8 mouse cellular contexts compared by ENCODE assay signal in genomic region chr5:35595706-35596105, GRCm38 (mm10). TPM values are rescaled to one million over a fixed set of nuclear protein-coding genes. Genes with fewer than 3 reads are reported as not detected.
DNase-seq lines count a peak whose midpoint lies in the region; ATAC-seq and TF ChIP-seq lines count a peak whose summit lies in the region.

No protein-coding gene starts in this region.

- H3K27me3 ChIP-seq in kidney, embryonic 15.5 days, result no peaks in the 10 kb centered on the region
- H3K27me3 ChIP-seq in liver, adult 2 months (ENCODE audit: control insufficient read depth, insufficient read depth, low read length), result no peaks in the 10 kb centered on the region
- H3K27me3 ChIP-seq in neural tube, embryonic 14.5 days (ENCODE audit: control insufficient read depth, insufficient read depth, low read length), result no peaks in the 10 kb centered on the region
- no peaks in the 10 kb centered on the region for H3K27me3 ChIP-seq in stomach, postnatal 0 days (ENCODE audit: control insufficient read depth, insufficient read depth, low read length)

- no peak overlapping the region for H3K4me3 ChIP-seq in kidney, embryonic 15.5 days (replicated peaks)
- no peak overlapping the region for H3K4me3 ChIP-seq in gastrocnemius, adult 2 months
- no peak overlapping the region for H3K4me3 ChIP-seq in liver, adult 2 months (ENCODE audit: insufficient read depth, low read depth, low read length)
- H3K4me3 ChIP-seq in neural tube, embryonic 14.5 days (ENCODE audit: low read depth, low read length), result no peak overlapping the region
- no peak overlapping the region for H3K4me3 ChIP-seq in stomach, postnatal 0 days (ENCODE audit: low read depth, low read length)

- no peaks in the 10 kb centered on the region for H3K9me3 ChIP-seq in kidney, embryonic 15.5 days (replicated peaks)
- no peaks in the 10 kb centered on the region for H3K9me3 ChIP-seq in neural tube, embryonic 14.5 days (ENCODE audit: control insufficient read depth, low read length)
- H3K9me3 ChIP-seq in stomach, postnatal 0 days (ENCODE audit: control insufficient read depth, low read length), result no peaks in the 10 kb centered on the region

- no peak overlapping the region for H3K4me2 ChIP-seq in kidney, embryonic 15.5 days
- H3K4me2 ChIP-seq in neural tube, embryonic 14.5 days (ENCODE audit: low read depth, low read length), result no peak overlapping the region
- H3K4me2 ChIP-seq in stomach, postnatal 0 days (replicated peaks; ENCODE audit: low read depth), result no peak overlapping the region

- H3K27ac ChIP-seq in kidney, embryonic 15.5 days, result no peak overlapping the region
- no peak overlapping the region for H3K27ac ChIP-seq in gastrocnemius, adult 2 months
- H3K27ac ChIP-seq in liver, adult 2 months (replicated peaks; ENCODE audit: insufficient read depth, low read depth, low read length), result no peak overlapping the region
- no peak overlapping the region for H3K27ac ChIP-seq in neural tube, embryonic 14.5 days (ENCODE audit: low read depth, low read length)
- H3K27ac ChIP-seq in stomach, postnatal 0 days (replicated peaks), result peak overlapping the region; percentile 49

- DNase-seq in kidney, adult 18-20 months, result peak; percentile 83
- peak; percentile 59 for DNase-seq in cerebellum, adult 9-10 months
- DNase-seq in gastrocnemius, adult 2 months, result peak; percentile 83
- peak; percentile 56 to 82 for DNase-seq in kidney, adult 8-10 months
- DNase-seq in liver, adult 2 months (ENCODE audit: extremely low read depth, low read depth, low spot score), result peak; percentile 39
- peak; percentile 86 for DNase-seq in stomach, postnatal 0 days (ENCODE audit: low spot score)

- no peak for ATAC-seq in kidney, embryonic 15.5 days (replicated peaks; ENCODE audit: low FRiP score)
- ATAC-seq in neural tube, embryonic 14.5 days (ENCODE audit: low read depth), result 0 out of 2 replicates have a peak, but pooled peaks have one; percentile 49
- peak; percentile 63 for ATAC-seq in stomach, postnatal 0 days (ENCODE audit: low FRiP score, low TSS enrichment)

- peaks cover 59% of the 10 kb centered on the region for H3K36me3 ChIP-seq in kidney, embryonic 15.5 days
- H3K36me3 ChIP-seq in liver, adult 2 months (ENCODE audit: control insufficient read depth, insufficient read depth, low read length), result peaks cover 11% of the 10 kb centered on the region; the same call in 1 of the 2 replicates
- H3K36me3 ChIP-seq in neural tube, embryonic 14.5 days (ENCODE audit: control insufficient read depth, insufficient read depth, low read length), result peaks cover 55% of the 10 kb centered on the region
- peaks cover 10% of the 10 kb centered on the region for H3K36me3 ChIP-seq in stomach, postnatal 0 days (ENCODE audit: control insufficient read depth, insufficient read depth, low read length)

- intact Hi-C loops in gastrocnemius, adult 2 months (cut with DNase I), result loop anchor here (1.0 to 10.0 kb wide), 4 partner anchors 86 to 259 kb away; partner anchors contain the start of gene Ablim2

- TF ChIP-seq POLR2A in liver, adult 2 months (IDR thresholded peaks at IDR 0.05; ENCODE audit: extremely low read depth, insufficient read depth, low read length), result no peak

- WGBS in kidney, embryonic 15.5 days, result 19% methylated on average over 4 of the region's 4 CpGs
- WGBS in liver, adult 2 months, result 26% methylated on average over 4 of the region's 4 CpGs
- WGBS in neural tube, embryonic 14.5 days, result 21% methylated on average over 4 of the region's 4 CpGs
- 18% methylated on average over 4 of the region's 4 CpGs for WGBS in stomach, postnatal 0 days

- H3K9ac ChIP-seq in kidney, embryonic 15.5 days, result no peak overlapping the region
- no peak overlapping the region for H3K9ac ChIP-seq in liver, adult 2 months (ENCODE audit: low read depth, low read length)
- no peak overlapping the region for H3K9ac ChIP-seq in neural tube, embryonic 14.5 days (replicated peaks; ENCODE audit: low read depth, low read length)
- H3K9ac ChIP-seq in stomach, postnatal 0 days (ENCODE audit: low read length), result no peak overlapping the region

- TF ChIP-seq EP300 in stomach, postnatal 0 days (optimal IDR thresholded peaks at IDR 0.05), result no peak

- H3K79me2 ChIP-seq in liver, adult 2 months (ENCODE audit: control insufficient read depth, insufficient read depth, low read length), result no peaks in the 10 kb centered on the region

- 0 out of 2 replicates have a peak, but pooled peaks cover 3% of the 10 kb centered on the region for H3K4me1 ChIP-seq in kidney, embryonic 15.5 days
- H3K4me1 ChIP-seq in liver, adult 2 months (ENCODE audit: control insufficient read depth, insufficient read depth, low read length), result no peaks in the 10 kb centered on the region
- no peaks in the 10 kb centered on the region for H3K4me1 ChIP-seq in neural tube, embryonic 14.5 days (ENCODE audit: control insufficient read depth, insufficient read depth, low read length)
- no peaks in the 10 kb centered on the region for H3K4me1 ChIP-seq in stomach, postnatal 0 days (replicated peaks; ENCODE audit: control insufficient read depth, insufficient read depth)

- TF ChIP-seq CTCF in gastrocnemius, adult 2 months (IDR thresholded peaks at IDR 0.05), result no peak
- peak; percentile 100 for TF ChIP-seq CTCF in liver, adult 2 months (IDR thresholded peaks at IDR 0.05; ENCODE audit: low read depth, low read length)
- peak; percentile 100 for TF ChIP-seq CTCF in stomach, postnatal 0 days (IDR thresholded peaks at IDR 0.05; ENCODE audit: low read depth)

RNA-seq across cellular contexts. Expression of gene Acox3, which starts 12.9 kb away (rescaled TPM):
- polyA plus RNA-seq in kidney, embryonic 15.5 days (2015; fragmentation: Nextera tagmentation; extraction: Ambion mirVana), result 12.1 and 12.5 TPM in 2 replicates
- total RNA-seq in gastrocnemius, adult 2 months (2021), result 10 to 100 TPM; 15.4 to 18.0 TPM
- 22.6 and 24.1 TPM in 2 replicates for total RNA-seq in liver, adult 2 months (2014; rRNA removed)
- 18.0 and 22.9 TPM in 2 replicates for polyA plus RNA-seq in liver, adult 2 months (2012; rRNA removed)
- 16.1 and 18.5 TPM in 2 replicates for polyA plus RNA-seq in neural tube, embryonic 14.5 days (2014; fragmentation: Nextera tagmentation; extraction: Ambion mirVana)
- polyA plus RNA-seq in stomach, postnatal 0 days (2015; fragmentation: Nextera tagmentation; extraction: Ambion mirVana), result 9.0 and 9.6 TPM in 2 replicates

RNA-seq across cellular contexts. Expression of gene Trmt44, which starts 20.8 kb away (rescaled TPM):
- 8.3 and 10.1 TPM in 2 replicates for polyA plus RNA-seq in kidney, embryonic 15.5 days (2015; fragmentation: Nextera tagmentation; extraction: Ambion mirVana)
- 1 to 10 TPM; 1.5 to 1.6 TPM for total RNA-seq in gastrocnemius, adult 2 months (2021)
- 2.1 and 3.2 TPM in 2 replicates for total RNA-seq in liver, adult 2 months (2014; rRNA removed)
- polyA plus RNA-seq in liver, adult 2 months (2012; rRNA removed), result 2.2 and 2.6 TPM in 2 replicates
- polyA plus RNA-seq in neural tube, embryonic 14.5 days (2014; fragmentation: Nextera tagmentation; extraction: Ambion mirVana), result 6.9 and 7.8 TPM in 2 replicates
- polyA plus RNA-seq in stomach, postnatal 0 days (2015; fragmentation: Nextera tagmentation; extraction: Ambion mirVana), result 2.9 and 3.2 TPM in 2 replicates
